Mouse (Mus musculus) brain, embryonic 18.5 days (tissue): ENCODE measurements around the gene Tctex1d1.

Experiments used
- DNase-seq: peaks from one replicate; pipeline ENCODE4 v3.0.0-alpha.2; 2012; ENCODE audit warnings: low read depth, low spot score

Tctex1d1 gene

GRCm38 (mm10) chr4:102978440-102978839 lies at the start of gene Tctex1d1:
TSS of gene Tctex1d1 (plus strand) at chr4:102978606.
- no peak for DNase-seq

- DNase-seq = no peak
Measured at GRCm38 (mm10) chr4:102929491-102929890, 48.9 kb upstream of the Tctex1d1 start.

- no peak for DNase-seq
Measured at GRCm38 (mm10) chr4:102930679-102931078, 47.7 kb upstream of the Tctex1d1 start.

- DNase-seq = no peak
Measured at GRCm38 (mm10) chr4:102940266-102940665, 38.1 kb upstream of the Tctex1d1 start.

- no peak for DNase-seq
Measured at GRCm38 (mm10) chr4:102940738-102941137, 37.7 kb upstream of the Tctex1d1 start.

GRCm38 (mm10) chr4:102944325-102944724 lies 34.1 kb upstream of the Tctex1d1 start:
- no peak for DNase-seq

- no peak for DNase-seq
Measured at GRCm38 (mm10) chr4:102952476-102952875, 25.9 kb upstream of the Tctex1d1 start.

- no peak for DNase-seq
Measured at GRCm38 (mm10) chr4:102955294-102955956, 23.0 kb upstream of the Tctex1d1 start.

- no peak for DNase-seq
Measured at GRCm38 (mm10) chr4:102959409-102959808, 19.0 kb upstream of the Tctex1d1 start.

- DNase-seq = no peak
Measured at GRCm38 (mm10) chr4:102964174-102964573, 14.2 kb upstream of the Tctex1d1 start.

GRCm38 (mm10) chr4:102967811-102968210 lies 10.6 kb upstream of the Tctex1d1 start:
- no peak for DNase-seq

GRCm38 (mm10) chr4:102969599-102969998 lies 8.8 kb upstream of the Tctex1d1 start:
- no peak for DNase-seq

- DNase-seq = no peak
Measured at GRCm38 (mm10) chr4:102971159-102971558, 7.2 kb upstream of the Tctex1d1 start.

GRCm38 (mm10) chr4:102972071-102972470 lies 6.3 kb upstream of the Tctex1d1 start:
- DNase-seq = no peak

GRCm38 (mm10) chr4:102974172-102974571 lies 4.2 kb upstream of the Tctex1d1 start:
- DNase-seq = no peak

GRCm38 (mm10) chr4:102976290-102977275 lies 1.8 kb upstream of the Tctex1d1 start:
- DNase-seq = no peak

- no peak for DNase-seq
Measured at GRCm38 (mm10) chr4:102977778-102978321, 556 bp upstream of the Tctex1d1 start.

- DNase-seq = no peak
Measured at GRCm38 (mm10) chr4:102979385-102979784, 979 bp downstream of the Tctex1d1 start.

- DNase-seq = no peak
Measured at GRCm38 (mm10) chr4:102981709-102982108, 3.3 kb downstream of the Tctex1d1 start.

- DNase-seq = no peak
Measured at GRCm38 (mm10) chr4:102986173-102986572, 7.8 kb downstream of the Tctex1d1 start.

- DNase-seq = peak; percentile 34
Measured at GRCm38 (mm10) chr4:102986917-102987316, 8.5 kb downstream of the Tctex1d1 start.

GRCm38 (mm10) chr4:102987325-102987724 lies 8.9 kb downstream of the Tctex1d1 start:
- no peak for DNase-seq
